Mouse (Mus musculus): ENCODE measurements at regions not wholly inside any gene's neighbourhood (a gene's known extent, or its start where the extent isn't known, plus 50 kb on each side); places are given as distances from the start of the nearest gene placed in this dataset.

- WGBS: 41% methylated on average over 12 of the region's 12 CpGs
- Histone ChIP-seq H3K9me3 (no peaks in the 10 kb centered on the region), H3K36me3 (no peaks in the 10 kb centered on the region), H3K4me1 (no peaks in the 10 kb centered on the region), H3K27ac (no peak overlapping the region), H3K9ac (no peak overlapping the region), H3K4me2 (replicated peaks) (no peak overlapping the region), H3K27me3 (peaks cover 23% of the 10 kb centered on the region), H3K4me3 (no peak overlapping the region)
- no peak for ATAC-seq (ENCODE audit: low FRiP score, low read depth)
Measured at GRCm38 (mm10) chr16:93217600-93218226, 386.1 kb downstream of the Setd4 start.

- Histone ChIP-seq H3K27me3 (peaks cover 25% of the 10 kb centered on the region), H3K9me3 (no peaks in the 10 kb centered on the region), H3K4me2 (replicated peaks) (no peak overlapping the region), H3K27ac (no peak overlapping the region), H3K9ac (no peak overlapping the region), H3K4me3 (no peak overlapping the region), H3K36me3 (no peaks in the 10 kb centered on the region), H3K4me1 (0 out of 2 replicates have a peak, but pooled peaks cover 4% of the 10 kb centered on the region)
- 92% methylated on average over 4 of the region's 4 CpGs for WGBS
- no peak for ATAC-seq (ENCODE audit: low FRiP score, low read depth)
Measured at GRCm38 (mm10) chr16:93215630-93216029, 388.2 kb downstream of the Setd4 start.

DNA sequence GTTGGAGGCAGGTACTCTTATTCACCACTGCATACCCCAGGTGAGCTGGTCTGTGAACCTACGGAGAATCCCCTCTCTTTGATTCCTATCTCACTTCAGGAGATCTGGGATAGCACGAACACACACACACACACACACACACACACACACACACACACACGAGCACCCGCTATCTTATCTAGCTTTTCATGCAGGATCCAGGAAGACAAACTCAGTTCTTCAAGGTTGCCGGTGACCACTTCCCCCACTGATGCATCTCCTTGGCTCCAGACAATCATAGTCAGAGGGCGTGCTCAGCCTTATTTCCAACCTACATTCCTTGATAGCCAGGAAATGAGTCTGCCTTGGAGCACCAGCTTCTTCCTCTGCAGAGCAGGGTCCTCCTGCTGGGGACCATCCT lies 387.7 kb upstream of the Runx1 start:
- H3K4me3 ChIP-seq: no peak overlapping the region
- no peak for ATAC-seq (ENCODE audit: low FRiP score, low read depth)
- no peak overlapping the region for H3K9ac ChIP-seq
- no peak overlapping the region for H3K27ac ChIP-seq
- 0 out of 2 replicates have a peak, but pooled peaks cover 4% of the 10 kb centered on the region for H3K4me1 ChIP-seq
- H3K27me3 ChIP-seq: peaks cover 26% of the 10 kb centered on the region
- H3K36me3 ChIP-seq: no peaks in the 10 kb centered on the region
- WGBS: 89% methylated on average over 5 of the region's 6 CpGs
- H3K9me3 ChIP-seq: no peaks in the 10 kb centered on the region
- H3K4me2 ChIP-seq (replicated peaks): no peak overlapping the region

DNA sequence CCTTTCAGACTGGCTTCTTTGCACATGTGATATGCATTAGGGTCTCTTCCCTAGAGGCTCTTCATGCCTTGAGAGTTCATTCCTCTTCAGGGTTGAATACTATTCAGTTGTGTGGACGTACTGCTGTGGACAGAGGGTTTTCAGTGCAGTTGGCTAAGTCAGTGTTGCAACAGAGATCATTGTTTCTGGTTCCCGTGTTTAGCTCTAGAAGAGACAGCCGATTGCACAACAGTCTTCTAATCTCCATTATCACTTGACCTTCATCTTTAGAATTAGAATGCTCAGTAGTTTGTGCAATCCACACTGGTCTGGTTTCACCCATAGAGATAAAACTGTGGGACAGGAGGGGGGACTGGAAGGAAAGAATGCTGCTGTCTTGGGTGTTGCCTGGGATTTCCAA lies 381.7 kb upstream of the Runx1 start:
- Histone ChIP-seq H3K27ac (no peak overlapping the region), H3K4me3 (no peak overlapping the region), H3K4me2 (replicated peaks) (no peak overlapping the region), H3K36me3 (no peaks in the 10 kb centered on the region), H3K9ac (no peak overlapping the region), H3K9me3 (no peaks in the 10 kb centered on the region), H3K27me3 (peaks cover 3% of the 10 kb centered on the region; the same call in 1 of the 2 replicates), H3K4me1 (0 out of 2 replicates have a peak, but pooled peaks cover 4% of the 10 kb centered on the region)
- 86% methylated on average over 3 of the region's 3 CpGs for WGBS
- no peak for ATAC-seq (ENCODE audit: low FRiP score, low read depth)

- Histone ChIP-seq H3K4me3 (no peak overlapping the region), H3K27ac (no peak overlapping the region), H3K9me3 (no peaks in the 10 kb centered on the region), H3K9ac (no peak overlapping the region), H3K36me3 (no peaks in the 10 kb centered on the region), H3K27me3 (peaks cover 3% of the 10 kb centered on the region; the same call in 1 of the 2 replicates), H3K4me2 (replicated peaks) (no peak overlapping the region), H3K4me1 (0 out of 2 replicates have a peak, but pooled peaks cover 4% of the 10 kb centered on the region)
- WGBS: 88% methylated on average over 5 of the region's 5 CpGs
- no peak for ATAC-seq (ENCODE audit: low FRiP score, low read depth)
Measured at GRCm38 (mm10) chr16:93207217-93207616, 381.3 kb upstream of the Runx1 start.

- Histone ChIP-seq H3K4me3 (no peak overlapping the region), H3K4me2 (replicated peaks) (no peak overlapping the region), H3K36me3 (no peaks in the 10 kb centered on the region), H3K27ac (no peak overlapping the region), H3K9ac (no peak overlapping the region), H3K27me3 (0 out of 2 replicates have a peak, but pooled peaks cover 3% of the 10 kb centered on the region), H3K4me1 (no peaks in the 10 kb centered on the region), H3K9me3 (no peaks in the 10 kb centered on the region)
- no peak for ATAC-seq (ENCODE audit: low FRiP score, low read depth)
- WGBS: 83% methylated on average over 4 of the region's 4 CpGs
Measured at GRCm38 (mm10) chr16:93206325-93206724, 380.4 kb upstream of the Runx1 start.

DNA sequence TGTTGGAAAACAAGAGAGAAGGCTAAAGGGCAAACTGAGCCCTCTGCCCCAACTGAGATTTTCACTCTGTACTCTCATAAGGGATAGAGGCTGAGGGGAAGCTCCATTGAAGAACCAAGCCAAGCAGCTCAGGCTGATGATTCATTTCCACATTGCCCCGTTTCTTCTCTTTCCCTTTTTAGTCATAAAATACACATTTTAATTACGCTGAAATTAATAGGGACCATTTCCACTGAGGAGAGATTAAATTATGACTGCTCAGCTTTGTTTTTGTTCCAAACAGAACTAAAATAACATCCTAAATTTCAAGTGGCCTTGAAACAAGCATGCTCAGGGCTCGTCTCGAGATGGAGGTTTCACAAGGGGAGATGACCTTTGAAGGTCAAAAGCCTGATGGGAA lies 378.7 kb upstream of the Runx1 start:
- WGBS: 70% methylated on average over 4 of the region's 4 CpGs
- no peak overlapping the region for H3K27ac ChIP-seq
- no peak for ATAC-seq (ENCODE audit: low FRiP score, low read depth)

DNA sequence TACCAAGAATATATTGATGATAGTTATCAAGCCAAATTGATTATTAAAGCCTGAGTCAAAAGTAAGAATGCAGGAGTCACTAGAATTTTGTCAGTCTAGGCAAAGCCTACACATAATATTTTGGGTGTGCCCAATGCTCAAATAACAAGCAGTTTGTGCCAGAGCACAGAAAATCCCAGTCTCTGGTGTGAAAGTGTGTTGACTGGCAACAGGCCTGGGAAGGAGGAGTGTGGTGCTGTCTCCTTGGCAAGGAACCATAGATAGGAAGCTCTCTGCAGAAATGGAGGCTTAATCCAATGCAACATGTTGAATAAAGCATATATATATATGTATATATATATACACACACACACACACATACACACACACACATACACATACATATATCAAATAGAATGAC lies 376.6 kb upstream of the Runx1 start:
- no peak overlapping the region for H3K9ac ChIP-seq
- H3K27me3 ChIP-seq: no peaks in the 10 kb centered on the region
- no peak overlapping the region for H3K27ac ChIP-seq
- no peaks in the 10 kb centered on the region for H3K4me1 ChIP-seq
- no peaks in the 10 kb centered on the region for H3K9me3 ChIP-seq
- no peak overlapping the region for H3K4me2 ChIP-seq (replicated peaks)
- no peaks in the 10 kb centered on the region for H3K36me3 ChIP-seq
- no peak for ATAC-seq (ENCODE audit: low FRiP score, low read depth)
- H3K4me3 ChIP-seq: no peak overlapping the region

More for the DNA sequence above, 378.7 kb upstream of the Runx1 start:
- Histone ChIP-seq H3K9me3 (no peaks in the 10 kb centered on the region), H3K9ac (no peak overlapping the region), H3K4me3 (no peak overlapping the region), H3K36me3 (no peaks in the 10 kb centered on the region), H3K4me2 (replicated peaks) (no peak overlapping the region), H3K4me1 (no peaks in the 10 kb centered on the region), H3K27me3 (no peaks in the 10 kb centered on the region)

DNA sequence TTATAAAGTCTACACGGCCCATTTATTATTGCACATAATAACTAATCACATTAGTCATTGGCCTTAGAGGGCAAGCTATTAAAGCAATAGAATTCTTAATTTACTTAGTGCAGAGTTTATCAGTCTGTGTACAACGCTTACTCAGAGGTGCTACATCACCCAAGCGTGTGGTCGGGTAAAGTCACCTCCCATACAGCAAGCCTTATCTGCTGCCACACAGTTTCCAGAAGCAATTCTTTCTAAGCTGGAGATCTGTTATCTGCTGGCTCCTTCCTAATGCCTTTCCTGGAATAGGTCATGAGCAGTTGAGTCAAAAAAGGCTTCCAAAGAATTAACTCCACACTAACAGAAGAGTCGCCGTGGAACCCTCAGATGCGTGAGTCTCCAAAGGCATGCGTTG lies 371.4 kb upstream of the Runx1 start:
- no peaks in the 10 kb centered on the region for H3K9me3 ChIP-seq
- H3K4me2 ChIP-seq (replicated peaks): no peak overlapping the region
- no peak overlapping the region for H3K27ac ChIP-seq
- H3K9ac ChIP-seq: no peak overlapping the region
- no peak overlapping the region for H3K4me3 ChIP-seq
- no peaks in the 10 kb centered on the region for H3K4me1 ChIP-seq
- no peaks in the 10 kb centered on the region for H3K27me3 ChIP-seq
- no peak for ATAC-seq (ENCODE audit: low FRiP score, low read depth)
- WGBS: 78% methylated on average over 8 of the region's 8 CpGs
- no peaks in the 10 kb centered on the region for H3K36me3 ChIP-seq

GRCm38 (mm10) chr16:93193921-93194481 lies 368.1 kb upstream of the Runx1 start:
- peaks cover 5% of the 10 kb centered on the region; the same call in 1 of the 2 replicates for H3K4me1 ChIP-seq
- H3K4me3 ChIP-seq: no peak overlapping the region
- no peak overlapping the region for H3K27ac ChIP-seq
- H3K4me2 ChIP-seq (replicated peaks): no peak overlapping the region
- H3K9me3 ChIP-seq: no peaks in the 10 kb centered on the region
- 75% methylated on average over 7 of the region's 7 CpGs for WGBS
- H3K27me3 ChIP-seq: no peaks in the 10 kb centered on the region
- H3K36me3 ChIP-seq: no peaks in the 10 kb centered on the region
- ATAC-seq (ENCODE audit: low FRiP score, low read depth): no peak
- no peak overlapping the region for H3K9ac ChIP-seq

DNA sequence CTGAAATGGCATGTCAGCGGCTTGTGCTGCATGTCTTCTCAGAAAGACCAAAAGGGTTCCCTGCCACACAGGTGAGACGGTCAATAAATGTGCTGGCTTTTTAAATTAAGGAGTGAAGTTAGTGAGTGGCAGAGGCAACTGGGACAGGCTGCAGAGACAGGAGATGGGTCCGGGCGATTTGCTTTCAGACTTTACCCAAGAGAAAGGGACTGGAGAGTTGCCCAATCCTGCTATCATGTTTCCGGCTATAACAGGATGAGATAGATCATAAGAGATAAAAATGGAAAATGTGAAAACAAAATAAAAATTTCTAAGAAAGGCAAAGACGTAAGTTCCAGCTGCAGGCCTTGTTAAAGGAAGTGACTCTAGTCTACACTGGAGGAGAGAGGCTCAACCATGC lies 367.3 kb upstream of the Runx1 start:
- Histone ChIP-seq H3K36me3 (no peaks in the 10 kb centered on the region), H3K27me3 (no peaks in the 10 kb centered on the region), H3K4me3 (no peak overlapping the region), H3K9ac (no peak overlapping the region), H3K9me3 (no peaks in the 10 kb centered on the region), H3K4me2 (replicated peaks) (no peak overlapping the region), H3K27ac (no peak overlapping the region), H3K4me1 (peaks cover 5% of the 10 kb centered on the region; the same call in 1 of the 2 replicates)
- ATAC-seq (ENCODE audit: low FRiP score, low read depth): no peak
- WGBS: 88% methylated on average over 6 of the region's 6 CpGs

GRCm38 (mm10) chr16:93192651-93193173 lies 366.8 kb upstream of the Runx1 start:
- Histone ChIP-seq H3K36me3 (no peaks in the 10 kb centered on the region), H3K27ac (no peak overlapping the region), H3K4me2 (replicated peaks) (no peak overlapping the region), H3K4me1 (peaks cover 5% of the 10 kb centered on the region; the same call in 1 of the 2 replicates), H3K9me3 (no peaks in the 10 kb centered on the region), H3K4me3 (no peak overlapping the region), H3K9ac (no peak overlapping the region), H3K27me3 (no peaks in the 10 kb centered on the region)
- 84% methylated on average over 9 of the region's 9 CpGs for WGBS
- no peak for ATAC-seq (ENCODE audit: low FRiP score, low read depth)
